Mouse (Mus musculus) embryo, embryonic 11.5 days (tissue): Measurements from ENCODE around the gene Fry.

Experiments
- DNase-seq: peaks from one replicate; pipeline ENCODE4 v3.0.0-alpha.2; 2012; ENCODE audit warnings: low read depth, low spot score

Fry gene

GRCm38 (mm10) chr5:150332810-150333209, 214.4 kb downstream of the Fry start:
- DNase-seq: no peak

GRCm38 (mm10) chr5:150333328-150333731, 214.9 kb downstream of the Fry start:
- DNase-seq: no peak

DNA sequence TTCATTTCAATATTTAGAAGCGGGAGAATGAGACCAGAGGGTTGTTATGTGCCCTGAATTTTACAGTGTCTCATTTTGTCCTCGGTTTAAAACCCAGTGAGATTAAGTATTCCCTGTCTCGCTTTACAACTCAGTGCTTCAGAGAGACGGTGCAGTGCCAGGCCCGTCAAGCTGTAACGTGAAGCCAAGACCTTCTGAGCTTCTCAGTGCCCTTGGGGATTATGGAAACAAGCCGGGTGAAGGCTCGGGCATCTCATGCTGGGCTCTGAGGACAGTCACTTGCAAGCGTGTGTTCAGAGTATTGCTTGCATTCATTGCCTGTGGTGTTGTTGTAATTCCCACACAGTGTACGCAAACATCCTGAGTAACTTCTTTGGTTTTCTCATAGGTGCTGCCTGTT, 218.0 kb downstream of the Fry start:
- no peak for DNase-seq

- DNase-seq: no peak
Observed at GRCm38 (mm10) chr5:150337696-150338095, 219.3 kb downstream of the Fry start.

DNA sequence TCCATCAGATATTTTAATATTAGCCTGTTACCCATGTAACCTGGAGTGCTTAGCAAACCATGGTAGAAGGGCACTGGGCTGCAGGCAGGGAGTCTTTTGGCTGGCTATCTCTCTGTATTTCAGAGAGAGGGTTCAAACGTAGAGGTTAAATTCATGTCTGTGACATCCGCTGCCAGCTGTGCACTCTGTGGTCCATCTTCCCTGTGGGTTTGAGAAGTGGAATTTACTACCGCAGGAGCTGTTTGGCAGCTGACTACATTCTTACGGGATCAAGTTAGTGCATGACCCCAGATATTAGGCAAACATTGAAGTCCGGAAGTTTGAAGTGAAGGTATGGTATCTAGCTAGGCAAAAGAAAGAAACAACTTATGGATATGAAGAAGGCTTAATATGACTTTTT, 222.5 kb downstream of the Fry start:
- no peak for DNase-seq

DNA sequence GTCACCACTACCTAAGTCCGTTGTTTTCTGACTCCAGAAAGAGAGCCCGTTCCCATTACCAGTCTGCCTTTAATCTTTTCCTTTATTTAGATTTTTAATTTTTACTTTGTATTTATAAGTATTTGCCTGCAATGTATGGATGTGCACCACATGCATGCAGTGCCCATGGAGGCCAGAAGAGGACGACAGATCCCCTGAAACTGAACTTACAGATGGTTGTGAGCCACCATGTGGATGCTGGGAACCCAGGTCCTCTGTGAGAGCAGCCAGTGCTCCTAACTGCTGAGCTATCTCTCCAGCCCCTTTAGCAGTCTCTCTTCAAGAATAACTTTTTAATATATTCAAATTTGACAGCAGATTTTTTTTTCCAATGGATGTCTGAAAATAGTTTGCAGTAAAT, 223.7 kb downstream of the Fry start:
- no peak for DNase-seq

DNA sequence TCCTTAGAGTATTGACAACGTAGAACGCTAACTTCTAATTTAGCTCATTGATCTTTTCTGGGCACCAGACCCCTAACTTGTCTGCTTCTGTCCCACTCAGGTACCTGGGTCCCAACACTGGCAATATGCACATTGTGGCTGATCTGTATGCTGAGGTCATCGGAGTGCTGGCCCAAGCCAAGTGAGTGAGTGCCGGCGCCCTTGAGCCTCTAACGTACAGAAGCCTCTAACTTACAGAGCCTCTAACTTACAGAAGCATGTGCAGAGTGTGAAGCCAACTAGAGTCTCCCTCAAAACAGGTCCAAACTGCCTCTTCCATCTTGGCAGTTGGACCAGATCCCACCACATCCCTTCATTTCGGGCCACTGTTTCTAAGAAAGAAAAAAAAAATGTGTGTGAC, 227.5 kb downstream of the Fry start:
- no peak for DNase-seq

GRCm38 (mm10) chr5:150346378-150346777, 227.9 kb downstream of the Fry start:
- no peak for DNase-seq

DNA sequence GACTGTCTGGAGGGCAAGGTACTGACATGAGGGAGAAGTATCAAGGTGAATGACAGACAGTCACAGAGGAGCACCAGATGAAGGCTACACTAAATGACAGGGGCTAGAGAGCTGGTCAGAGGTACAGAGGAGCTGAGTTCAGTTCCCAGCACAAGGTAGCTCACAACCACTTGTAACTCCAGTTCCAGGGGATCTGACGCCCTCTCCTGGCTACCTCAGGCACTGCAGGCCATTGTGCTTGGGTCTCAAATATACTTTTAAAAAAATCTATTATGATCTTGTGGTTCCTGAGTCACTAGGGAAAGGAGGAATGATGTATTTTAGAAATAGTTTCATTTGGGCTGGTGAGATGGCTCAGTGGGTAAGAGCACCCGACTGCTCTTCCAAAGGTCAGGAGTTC, 229.4 kb downstream of the Fry start:
- no peak for DNase-seq

GRCm38 (mm10) chr5:150348302-150348701, 229.9 kb downstream of the Fry start:
- DNase-seq: no peak

DNA sequence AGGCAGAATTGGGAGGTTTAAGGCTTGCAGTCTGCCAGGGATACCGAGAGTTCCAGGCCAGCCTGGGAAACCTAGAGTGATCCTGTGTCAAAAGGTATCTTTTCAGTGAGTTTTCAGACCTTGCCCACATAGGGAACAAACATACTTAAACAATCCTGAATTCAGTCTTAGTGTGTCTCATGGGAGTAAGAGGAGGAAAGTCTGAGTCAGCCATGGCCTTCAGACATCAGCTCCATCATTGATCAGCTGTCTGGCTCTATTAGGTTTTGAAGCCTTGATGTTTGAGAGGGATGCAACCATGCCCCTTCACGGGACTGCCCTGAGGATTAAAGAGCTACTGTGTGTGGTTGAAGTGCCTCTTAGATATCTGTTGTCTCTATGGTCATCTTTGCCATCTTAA, 232.7 kb downstream of the Fry start:
- no peak for DNase-seq

- no peak for DNase-seq
Observed at GRCm38 (mm10) chr5:150358671-150359070, 240.2 kb downstream of the Fry start.

DNA sequence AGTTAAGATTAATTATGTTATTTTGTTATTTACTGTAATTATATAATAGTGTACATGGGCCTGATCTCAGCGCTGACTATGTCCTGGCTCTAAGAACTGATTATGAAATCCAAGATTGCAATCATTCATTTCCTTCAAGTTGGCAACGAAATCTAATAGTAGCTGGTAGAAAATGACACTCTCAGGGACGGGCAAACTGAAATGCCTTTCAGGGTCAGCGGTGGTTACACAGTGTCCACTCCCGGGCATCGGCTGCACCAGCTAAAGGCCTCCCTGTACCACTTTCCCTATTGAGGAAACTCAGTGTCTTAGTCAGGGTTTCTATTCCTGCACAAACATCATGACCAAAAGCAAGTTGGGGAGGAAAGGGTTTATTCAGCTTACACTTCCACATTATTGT, 243.8 kb downstream of the Fry start:
- no peak for DNase-seq

DNA sequence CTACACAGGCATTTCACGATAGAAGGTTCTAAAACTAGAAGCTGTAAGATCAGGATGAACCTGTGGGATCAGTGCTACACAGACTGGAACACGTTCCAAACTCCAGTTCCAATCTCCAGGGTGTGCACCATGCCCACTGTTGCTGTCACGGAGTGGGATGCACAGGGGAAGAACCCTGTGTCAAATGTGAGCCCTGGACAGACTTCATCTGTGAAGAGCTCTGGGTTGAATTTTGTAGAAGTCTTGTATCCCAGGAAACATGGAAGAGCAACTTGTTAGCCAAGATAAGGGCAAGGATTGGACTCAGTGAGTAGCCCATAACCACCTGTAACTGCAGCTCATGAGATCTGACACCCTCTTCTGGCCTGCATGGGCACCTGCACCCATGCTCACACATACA, 246.2 kb downstream of the Fry start:
- no peak for DNase-seq

DNA sequence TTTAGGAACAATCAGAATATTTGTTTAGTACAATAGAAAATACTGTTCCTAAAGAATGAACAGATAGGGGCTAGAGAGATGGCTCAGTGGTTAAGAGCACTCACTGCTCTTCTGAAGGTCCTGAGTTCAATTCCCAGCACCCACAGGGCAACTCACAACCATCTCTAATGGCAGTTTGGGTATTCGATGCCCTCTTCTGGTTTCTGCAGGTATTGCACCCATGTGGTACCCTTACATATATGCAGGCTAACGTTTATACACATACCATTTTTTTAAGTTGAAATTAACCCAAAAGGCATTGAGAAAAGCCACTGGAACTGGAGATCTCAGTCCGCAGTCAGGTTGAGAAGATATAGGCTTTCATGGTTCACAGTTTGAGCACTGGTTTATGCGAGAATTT, 248.6 kb downstream of the Fry start:
- DNase-seq: no peak

DNA sequence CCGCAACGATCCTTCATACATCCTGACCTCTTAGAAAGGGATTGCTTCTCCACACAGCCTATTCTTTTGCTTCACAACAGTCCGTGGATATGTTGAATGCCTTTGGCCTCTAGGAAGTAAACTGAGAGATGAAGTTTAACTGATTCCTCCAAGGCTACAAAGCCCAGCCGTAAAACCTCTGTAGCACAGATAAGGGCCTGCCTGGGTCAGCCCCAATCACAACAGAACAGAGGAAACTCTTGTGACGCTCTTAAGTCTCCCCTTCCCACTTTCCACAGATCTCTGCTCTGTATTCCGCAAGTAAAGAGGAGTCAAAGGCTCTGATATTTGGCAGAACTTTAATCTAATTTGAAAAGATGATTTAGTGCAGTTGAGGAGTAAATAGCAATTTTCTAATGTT, 251.8 kb downstream of the Fry start:
- DNase-seq: no peak

GRCm38 (mm10) chr5:150370895-150371294, 252.4 kb downstream of the Fry start:
- no peak for DNase-seq

GRCm38 (mm10) chr5:150372956-150373355, 254.5 kb downstream of the Fry start:
- DNase-seq: no peak

GRCm38 (mm10) chr5:150374778-150375559, 256.5 kb downstream of the Fry start:
- DNase-seq: no peak

- no peak for DNase-seq
Observed at GRCm38 (mm10) chr5:150378586-150378985, 260.1 kb downstream of the Fry start.

- DNase-seq: no peak
Observed at GRCm38 (mm10) chr5:150380767-150381166, 262.3 kb downstream of the Fry start.

DNA sequence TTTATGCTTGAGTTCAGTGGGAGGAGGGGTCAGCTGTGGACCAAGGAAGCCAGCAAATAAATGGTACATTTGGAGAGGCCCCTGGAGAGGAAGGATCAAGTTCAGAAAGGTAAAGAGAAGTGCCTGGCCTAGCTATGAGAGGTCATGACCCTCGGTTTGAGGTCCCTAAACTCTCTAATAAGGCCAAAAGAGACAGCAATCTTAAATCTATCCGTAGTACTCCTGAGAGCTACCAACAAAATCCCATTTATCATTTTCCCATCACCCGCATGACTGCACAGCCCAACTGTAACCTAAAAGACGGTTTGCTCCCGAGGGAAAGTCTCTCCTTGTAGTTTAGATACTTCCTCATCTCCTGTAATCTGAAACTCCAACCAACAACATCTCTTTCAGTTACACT, 264.0 kb downstream of the Fry start:
- DNase-seq: no peak

GRCm38 (mm10) chr5:150384272-150385215, 266.1 kb downstream of the Fry start:
- DNase-seq: no peak
